Mouse (Mus musculus) G1E (cell line): ENCODE measurements around the gene Gak.

Source experiments
- CTCF ChIP-seq: IDR thresholded peaks from 2 replicates; pipeline ENCODE4 v1.5.1; 2012; ENCODE audit warnings: low read depth, low read length, inconsistent platforms, mixed read lengths
- GATA1 ChIP-seq: IDR thresholded peaks from 2 replicates; pipeline ENCODE4 v1.6.1; 2012; ENCODE audit warnings: borderline replicate concordance, low read length, inconsistent platforms, mixed read lengths
- GATA2 ChIP-seq: IDR thresholded peaks from 2 replicates; pipeline ENCODE4 v1.6.1; 2012; ENCODE audit warnings: low read depth, low read length, inconsistent platforms, borderline replicate concordance
- POLR2AphosphoS5 ChIP-seq: IDR thresholded peaks from 2 replicates; pipeline ENCODE4 v1.6.1; 2012; ENCODE audit warnings: low read depth, low read length, inconsistent platforms; ENCODE audit not compliant: insufficient replicate concordance
- TAL1 ChIP-seq: conservative IDR thresholded peaks from 2 replicates; pipeline ENCODE4 v1.6.1; 2012; ENCODE audit warnings: low read depth, low read length, inconsistent platforms, mixed read lengths

- TF ChIP-seq CTCF (peak; percentile 37; the same call in 1 of the 2 replicates), GATA1 (no peak), TAL1 (no peak), POLR2AphosphoS5 (no peak), GATA2 (no peak)
Observed at GRCm38 (mm10) chr5:108671757-108672156, 42.2 kb upstream of the Gak start.
